Mouse (Mus musculus) forebrain, embryonic 12.5 days (tissue): Measurements from ENCODE around the gene Ypel1. TPM values are rescaled to one million over a fixed set of nuclear protein-coding genes. Genes with fewer than 3 reads are reported as not detected.

Experiments
- ATAC-seq: fragments of 200-750 bp; cut with Nextera tagmentation; 2 replicates; pipeline ENCODE4 v1.8.0; 2017; ENCODE audit warnings: moderate TSS enrichment; ENCODE audit not compliant: low FRiP score
- H3K27ac ChIP-seq: fragments of 300-500 bp; sonication (generic); 2 replicates; pipeline ENCODE4 v1.5.1; 2016; ENCODE audit warnings: mild to moderate bottlenecking
- H3K27me3 ChIP-seq: fragments of 300-500 bp; sonication (generic); 2 replicates; pipeline ENCODE4 v1.6.1; 2016; ENCODE audit warnings: mild to moderate bottlenecking
- H3K36me3 ChIP-seq: fragments of 300-500 bp; sonication (generic); replicated peaks from 2 replicates; pipeline ENCODE4 v1.6.1; 2016; ENCODE audit warnings: mild to moderate bottlenecking
- H3K4me1 ChIP-seq: fragments of 300-500 bp; sonication (generic); 2 replicates; pipeline ENCODE4 v1.6.1; 2016
- H3K4me2 ChIP-seq: fragments of 300-500 bp; sonication (generic); 2 replicates; pipeline ENCODE4 v1.6.1; 2016; ENCODE audit warnings: mild to moderate bottlenecking, moderate library complexity
- H3K4me3 ChIP-seq: fragments of 300-500 bp; sonication (generic); replicated peaks from 2 replicates; pipeline ENCODE4 v1.5.1; 2016; ENCODE audit warnings: mild to moderate bottlenecking
- H3K9ac ChIP-seq: fragments of 300-500 bp; sonication (generic); 2 replicates; pipeline ENCODE4 v1.6.1; 2016; ENCODE audit warnings: mild to moderate bottlenecking
- H3K9me3 ChIP-seq: fragments of 300-500 bp; sonication (generic); 2 replicates; pipeline ENCODE4 v1.6.1; 2016
- WGBS: fragments of 180-500 bp; shearing (Covaris S2); methylation state at CpG from one replicate; pipeline ENCODE4 v1.1.7; 2016; 5-methylcytosine and 5-hydroxymethylcytosine counted together
- polyA plus RNA-seq: library from polyadenylated mRNA; unstranded; fragments of >200 nt; fragmentation: Nextera tagmentation; extraction: Ambion mirVana; gene quantifications from 2 replicates; pipeline ENCODE4 v1.2.1, GENCODE M21; 2016

Ypel1 gene
- 119 and 121 TPM in 2 replicates for polyA plus RNA-seq

- Histone ChIP-seq H3K36me3 (peaks cover 27% of the 10 kb centered on the region), H3K27me3 (no peaks in the 10 kb centered on the region), H3K9me3 (no peaks in the 10 kb centered on the region), H3K4me2 (peak within 1 kb of the TSS; percentile 64), H3K27ac (peak within 1 kb of the TSS; percentile 94), H3K4me1 (peaks cover 28% of the 10 kb centered on the region), H3K4me3 (peak within 1 kb of the TSS; percentile 86), H3K9ac (peak within 1 kb of the TSS; percentile 93)
- WGBS = under 1% methylated on average over 76 of the region's 76 CpGs
- peak; percentile 97 for ATAC-seq
These were observed at the start of gene Ypel1 for GRCm38 (mm10) chr16:17069511-17070443. TSS of gene Ypel1 (plus strand) at chr16:17069696.

GRCm38 (mm10) chr16:17024469-17025148, 44.9 kb upstream of the Ypel1 start:
- H3K9me3 ChIP-seq = no peaks in the 10 kb centered on the region
- no peak for ATAC-seq
- H3K9ac ChIP-seq = no peak overlapping the region
- no peaks in the 10 kb centered on the region for H3K27me3 ChIP-seq
- no peak overlapping the region for H3K27ac ChIP-seq
- H3K4me1 ChIP-seq = no peaks in the 10 kb centered on the region
- H3K36me3 ChIP-seq = peaks cover 69% of the 10 kb centered on the region
- H3K4me3 ChIP-seq = no peak overlapping the region
- no peak overlapping the region for H3K4me2 ChIP-seq
- 96% methylated on average over 3 of the region's 3 CpGs for WGBS

DNA sequence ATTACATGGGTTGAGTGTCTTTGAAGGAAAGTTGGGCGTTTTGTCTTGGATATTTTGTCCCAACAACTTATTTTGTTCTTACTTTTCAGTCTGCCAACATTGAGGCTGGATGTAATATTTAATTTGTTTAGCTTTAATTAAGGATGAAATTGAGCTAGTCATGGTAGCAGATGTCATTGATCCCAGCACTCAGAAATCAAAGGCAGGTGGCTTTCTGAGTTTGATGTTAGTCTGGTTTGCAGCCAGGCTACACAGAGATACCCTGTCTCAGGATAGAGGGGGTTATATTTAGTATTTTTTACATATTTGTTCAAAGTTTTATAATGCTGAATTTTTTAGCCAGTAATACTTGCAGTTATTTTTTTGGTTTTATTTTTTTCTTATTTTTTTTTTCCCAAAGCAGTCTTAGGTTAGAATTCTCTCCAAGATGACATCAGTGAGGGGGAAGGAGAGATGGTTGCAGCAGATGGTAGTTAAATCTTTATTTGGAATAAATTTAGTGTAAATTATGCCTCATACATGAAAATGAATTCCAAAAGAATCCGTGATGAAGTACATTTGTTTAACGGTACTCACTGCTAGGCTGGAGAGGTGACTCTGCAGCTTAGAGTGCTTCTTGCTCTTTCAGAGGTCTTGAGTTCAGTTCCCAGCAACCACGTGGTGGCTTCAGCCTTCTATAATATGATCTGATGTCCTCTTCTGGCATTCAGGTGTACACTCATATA, 39.4 kb upstream of the Ypel1 start:
- Histone ChIP-seq H3K9me3 (no peaks in the 10 kb centered on the region), H3K4me3 (no peak overlapping the region), H3K9ac (no peak overlapping the region), H3K4me1 (no peaks in the 10 kb centered on the region), H3K27me3 (no peaks in the 10 kb centered on the region), H3K4me2 (no peak overlapping the region), H3K27ac (no peak overlapping the region), H3K36me3 (peaks cover 56% of the 10 kb centered on the region)
- ATAC-seq = no peak
- WGBS = 89% methylated on average over 4 of the region's 4 CpGs

GRCm38 (mm10) chr16:17033754-17034153, 35.7 kb upstream of the Ypel1 start:
- H3K4me2 ChIP-seq = no peak overlapping the region
- H3K27ac ChIP-seq = no peak overlapping the region
- H3K4me3 ChIP-seq = no peak overlapping the region
- no peaks in the 10 kb centered on the region for H3K4me1 ChIP-seq
- ATAC-seq = no peak
- H3K9me3 ChIP-seq = no peaks in the 10 kb centered on the region
- H3K27me3 ChIP-seq = no peaks in the 10 kb centered on the region
- H3K9ac ChIP-seq = no peak overlapping the region
- peaks cover 63% of the 10 kb centered on the region for H3K36me3 ChIP-seq
- 92% methylated on average over 2 of the region's 2 CpGs for WGBS

GRCm38 (mm10) chr16:17040716-17041115, 28.8 kb upstream of the Ypel1 start:
- WGBS = 96% methylated on average over 3 of the region's 3 CpGs
- H3K27me3 ChIP-seq = no peaks in the 10 kb centered on the region
- H3K4me1 ChIP-seq = no peaks in the 10 kb centered on the region; the same call in 1 of the 2 replicates
- H3K9me3 ChIP-seq = no peaks in the 10 kb centered on the region
- no peak overlapping the region for H3K9ac ChIP-seq
- no peak for ATAC-seq
- H3K27ac ChIP-seq = no peak overlapping the region
- H3K4me2 ChIP-seq = no peak overlapping the region
- H3K36me3 ChIP-seq = peaks cover 89% of the 10 kb centered on the region
- no peak overlapping the region for H3K4me3 ChIP-seq

DNA sequence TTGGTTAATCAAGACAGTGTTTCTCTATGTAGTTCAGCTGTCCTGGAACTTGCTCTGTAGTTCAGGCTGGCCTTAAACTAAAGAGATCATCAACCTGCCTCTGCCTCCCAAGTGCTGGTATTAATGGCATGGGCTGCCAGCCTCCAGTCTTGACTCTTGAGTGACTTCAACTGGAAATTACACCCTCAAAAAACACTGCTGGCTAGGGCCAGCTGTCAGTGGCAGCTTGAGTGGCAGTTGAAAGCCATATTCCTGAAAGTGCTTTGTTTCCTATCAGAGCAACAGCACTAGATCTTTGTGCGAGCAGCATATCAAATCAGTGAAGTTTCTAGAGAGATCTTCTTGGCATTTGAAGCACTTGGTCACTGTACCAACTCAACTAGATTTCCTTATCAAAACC, 28.1 kb upstream of the Ypel1 start:
- H3K36me3 ChIP-seq = peaks cover 86% of the 10 kb centered on the region
- no peaks in the 10 kb centered on the region for H3K27me3 ChIP-seq
- no peak for ATAC-seq
- WGBS = 85% methylated on average over 1 of the region's 1 CpGs
- H3K9ac ChIP-seq = no peak overlapping the region
- H3K27ac ChIP-seq = no peak overlapping the region
- H3K4me3 ChIP-seq = no peak overlapping the region
- H3K9me3 ChIP-seq = no peaks in the 10 kb centered on the region
- no peaks in the 10 kb centered on the region; the same call in 1 of the 2 replicates for H3K4me1 ChIP-seq
- no peak overlapping the region for H3K4me2 ChIP-seq

DNA sequence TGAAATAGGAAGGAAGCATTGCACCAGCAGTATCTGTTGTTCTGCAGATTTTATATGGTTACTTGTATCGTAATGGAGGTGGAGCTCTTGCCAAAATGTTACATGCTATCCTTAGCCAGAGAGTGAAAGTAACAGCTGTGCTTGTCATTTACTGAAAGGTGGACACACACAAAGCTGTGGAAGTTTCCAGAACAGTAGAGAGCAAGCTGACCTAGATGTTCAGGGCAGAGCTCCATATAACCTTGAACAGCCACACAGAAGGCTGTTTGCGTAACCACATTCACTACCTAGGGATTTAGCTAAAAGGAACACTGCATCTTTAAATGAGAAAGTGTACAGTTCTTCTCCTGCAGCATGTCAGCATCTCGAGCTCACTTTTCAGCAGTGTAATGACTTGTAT, 25.2 kb upstream of the Ypel1 start:
- Histone ChIP-seq H3K27me3 (no peaks in the 10 kb centered on the region), H3K4me2 (no peak overlapping the region), H3K36me3 (peaks cover 78% of the 10 kb centered on the region), H3K4me1 (no peaks in the 10 kb centered on the region; the same call in 1 of the 2 replicates), H3K9me3 (no peaks in the 10 kb centered on the region), H3K27ac (no peak overlapping the region), H3K4me3 (no peak overlapping the region), H3K9ac (no peak overlapping the region)
- WGBS = 92% methylated on average over 3 of the region's 3 CpGs
- ATAC-seq = no peak

DNA sequence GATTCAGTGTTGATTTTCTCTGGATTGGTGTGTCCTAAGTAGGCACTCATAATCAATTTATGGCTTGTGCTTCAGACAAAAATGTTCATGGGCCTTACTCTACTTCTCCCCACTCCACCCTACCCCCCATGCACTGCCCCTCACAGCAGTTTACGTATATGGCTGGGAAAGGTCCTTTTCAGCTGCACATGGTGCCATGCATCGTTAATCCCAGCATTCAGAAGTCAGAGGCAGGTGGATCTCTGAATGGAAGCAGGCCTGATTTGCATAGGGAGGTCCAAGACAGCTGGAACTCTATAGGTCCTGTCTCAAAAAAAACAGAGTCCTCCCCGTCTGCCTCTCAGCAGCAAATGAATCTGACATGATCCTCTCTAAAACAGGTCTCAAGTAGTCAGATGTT, 24.2 kb upstream of the Ypel1 start:
- H3K4me3 ChIP-seq = no peak overlapping the region
- peaks cover 78% of the 10 kb centered on the region for H3K36me3 ChIP-seq
- H3K4me2 ChIP-seq = no peak overlapping the region
- H3K4me1 ChIP-seq = no peaks in the 10 kb centered on the region; the same call in 1 of the 2 replicates
- no peaks in the 10 kb centered on the region for H3K9me3 ChIP-seq
- ATAC-seq = no peak
- 31% methylated on average over 3 of the region's 3 CpGs for WGBS
- no peak overlapping the region for H3K27ac ChIP-seq
- no peak overlapping the region for H3K9ac ChIP-seq
- H3K27me3 ChIP-seq = no peaks in the 10 kb centered on the region

DNA sequence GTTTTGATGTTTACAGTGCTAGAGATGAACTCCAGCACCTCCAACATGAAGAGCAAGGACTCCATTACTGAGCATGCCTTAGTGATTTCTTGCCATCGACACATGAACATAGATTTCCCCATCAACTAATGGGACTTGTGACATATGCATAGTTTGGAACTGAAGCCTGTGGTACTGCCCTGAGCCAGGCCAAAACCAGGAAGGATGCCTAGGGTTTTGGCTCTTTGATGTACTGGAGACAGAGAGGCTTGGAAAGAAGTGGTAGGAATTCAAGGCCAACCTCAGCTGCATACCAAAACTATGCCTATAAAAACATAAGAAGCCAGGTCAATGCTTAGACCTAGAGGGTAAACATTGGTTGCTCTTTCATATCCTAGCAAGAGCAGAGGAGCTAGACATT, 19.6 kb upstream of the Ypel1 start:
- WGBS = 97% methylated on average over 1 of the region's 1 CpGs
- H3K27me3 ChIP-seq = no peaks in the 10 kb centered on the region
- peaks cover 34% of the 10 kb centered on the region for H3K36me3 ChIP-seq
- H3K4me1 ChIP-seq = no peaks in the 10 kb centered on the region; the same call in 1 of the 2 replicates
- H3K9me3 ChIP-seq = no peaks in the 10 kb centered on the region
- H3K4me3 ChIP-seq = no peak overlapping the region
- H3K4me2 ChIP-seq = no peak overlapping the region
- H3K9ac ChIP-seq = no peak overlapping the region
- no peak overlapping the region for H3K27ac ChIP-seq
- no peak for ATAC-seq

DNA sequence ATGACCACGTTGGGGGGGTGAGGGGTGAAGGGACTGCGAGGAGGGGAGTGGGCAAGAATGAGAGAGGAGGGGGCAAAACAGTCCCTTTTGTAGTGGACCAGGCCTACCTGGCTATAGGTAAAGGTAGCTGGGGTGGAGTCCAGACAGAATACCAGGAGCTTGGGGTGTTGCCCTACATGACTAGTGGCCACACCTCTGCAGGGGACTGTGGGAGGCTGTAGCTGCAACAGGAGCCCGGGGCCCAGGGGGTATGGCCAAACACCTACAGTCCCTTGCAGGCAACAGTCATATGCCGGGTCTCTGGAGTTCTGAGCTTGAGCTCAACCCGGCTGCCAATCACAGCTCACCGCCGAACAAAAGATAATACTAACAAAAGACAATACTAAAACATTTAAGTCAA, 17.4 kb upstream of the Ypel1 start:
- WGBS = 84% methylated on average over 7 of the region's 7 CpGs
- Histone ChIP-seq H3K27ac (no peak overlapping the region), H3K4me1 (peaks cover 13% of the 10 kb centered on the region), H3K4me3 (no peak overlapping the region), H3K27me3 (no peaks in the 10 kb centered on the region), H3K36me3 (peaks cover 27% of the 10 kb centered on the region), H3K9ac (no peak overlapping the region), H3K9me3 (no peaks in the 10 kb centered on the region), H3K4me2 (no peak overlapping the region)
- no peak for ATAC-seq

DNA sequence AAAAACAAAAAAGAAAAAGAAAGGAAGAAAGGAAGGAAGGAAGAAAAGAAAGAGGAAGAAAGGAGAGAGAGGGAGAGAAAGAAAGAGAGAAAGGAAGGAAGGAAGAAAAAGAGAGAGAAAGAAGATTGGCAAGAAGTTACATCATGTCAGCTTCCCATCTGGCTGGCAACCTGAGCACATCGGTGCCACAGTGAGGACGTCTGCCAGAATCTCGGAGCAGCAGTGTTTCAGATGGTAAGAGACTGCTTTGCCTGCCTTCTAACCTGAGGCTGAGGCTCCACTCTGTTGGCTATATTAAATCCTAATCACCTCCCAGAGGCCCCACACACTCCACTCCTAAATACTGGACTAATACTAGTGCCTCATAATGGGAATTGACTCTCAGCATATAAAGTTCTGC, 15.6 kb upstream of the Ypel1 start:
- ATAC-seq = no peak
- Histone ChIP-seq H3K4me3 (no peak overlapping the region), H3K4me1 (peaks cover 13% of the 10 kb centered on the region), H3K27ac (no peak overlapping the region), H3K27me3 (no peaks in the 10 kb centered on the region), H3K4me2 (no peak overlapping the region), H3K36me3 (peaks cover 11% of the 10 kb centered on the region; the same call in 1 of the 2 replicates), H3K9me3 (no peaks in the 10 kb centered on the region), H3K9ac (no peak overlapping the region)
- 78% methylated on average over 3 of the region's 3 CpGs for WGBS

- no peaks in the 10 kb centered on the region for H3K9me3 ChIP-seq
- peak; percentile 75 for ATAC-seq
- no peak overlapping the region for H3K4me3 ChIP-seq
- no peak overlapping the region for H3K4me2 ChIP-seq
- peak overlapping the region; percentile 77 for H3K27ac ChIP-seq
- no peaks in the 10 kb centered on the region for H3K36me3 ChIP-seq
- no peaks in the 10 kb centered on the region for H3K27me3 ChIP-seq
- peaks cover 13% of the 10 kb centered on the region for H3K4me1 ChIP-seq
- H3K9ac ChIP-seq = no peak overlapping the region
- 21% methylated on average over 3 of the region's 3 CpGs for WGBS
These were observed 13.9 kb upstream of the Ypel1 start for GRCm38 (mm10) chr16:17055584-17055983.
